Mouse (Mus musculus) thymus, postnatal 4 days (tissue): ENCODE measurements around the gene R3hdm4.

Experiments
- DNase-seq: peaks from one replicate; pipeline ENCODE4 v3.0.0; 2021

R3hdm4 gene

DNA sequence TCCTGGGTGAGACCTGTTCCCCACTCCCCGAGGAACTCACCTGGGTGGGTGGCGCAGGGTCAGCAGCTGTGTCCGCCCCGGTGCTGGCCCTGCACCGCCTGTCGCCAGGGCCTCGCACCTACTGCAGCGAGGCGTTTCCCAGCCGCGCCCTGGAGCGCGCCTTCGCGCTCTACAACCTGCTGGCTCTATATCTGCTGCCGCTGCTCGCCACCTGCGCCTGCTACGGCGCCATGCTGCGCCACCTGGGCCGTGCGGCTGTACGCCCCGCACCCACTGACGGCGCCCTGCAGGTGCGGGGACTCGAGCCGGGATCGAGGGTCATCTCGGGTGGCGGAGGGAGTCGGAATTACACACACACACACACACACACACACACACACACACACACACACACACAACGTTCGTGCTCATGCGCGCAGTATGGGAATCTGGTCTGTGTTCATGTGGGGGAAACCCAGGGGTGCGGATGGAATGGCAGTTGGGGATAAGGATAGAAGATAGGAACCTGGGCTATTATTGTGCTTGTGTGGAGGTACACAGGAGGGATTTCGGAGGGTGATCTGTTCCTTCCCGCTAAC is at the start of gene R3hdm4:
Gene R3hdm4 (minus strand): TSS at position 251 of the 578 bp plus-strand sequence.
- DNase-seq: peak; percentile 67

DNA sequence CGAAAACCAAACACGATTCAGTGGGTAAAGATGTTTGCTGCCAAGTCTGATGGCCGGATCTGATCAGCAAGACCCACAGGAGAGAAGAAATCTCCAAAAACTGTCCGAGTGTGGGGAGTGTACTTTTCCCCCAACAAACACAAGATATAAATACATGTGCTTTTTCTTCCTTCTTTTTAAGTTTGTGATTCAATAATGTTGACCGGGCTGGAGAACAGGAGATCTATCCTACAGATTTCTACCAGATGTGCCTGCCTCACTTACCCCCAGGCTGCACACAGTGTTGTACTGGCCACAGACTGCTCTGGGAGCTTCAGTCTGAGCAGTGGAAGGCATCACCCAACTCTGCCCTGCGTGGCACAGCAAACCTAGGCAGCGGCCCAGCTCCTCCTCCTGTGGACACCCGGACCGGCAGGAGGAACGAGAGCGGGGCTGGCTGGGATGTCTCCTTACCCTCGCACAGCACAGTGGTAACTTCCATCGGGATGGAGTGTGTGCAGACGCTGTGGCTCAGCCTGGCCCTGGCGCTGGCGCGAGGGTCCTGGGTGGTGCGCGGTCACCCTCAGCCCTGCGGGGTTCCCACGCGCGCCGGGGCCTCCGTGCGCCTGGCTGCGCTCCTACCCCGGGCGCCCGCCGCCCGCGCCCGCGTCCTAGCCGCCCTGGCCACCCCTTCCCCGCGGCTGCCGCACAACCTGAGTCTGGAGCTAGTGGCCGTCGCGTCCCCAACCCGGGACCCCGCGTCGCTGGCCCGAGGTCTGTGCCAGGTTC is 49.6 kb upstream of the R3hdm4 start, which contains the start of gene Grin3b:
Gene Grin3b (plus strand): TSS at position 301 of the 768 bp plus-strand sequence.
- DNase-seq: no peak

DNA sequence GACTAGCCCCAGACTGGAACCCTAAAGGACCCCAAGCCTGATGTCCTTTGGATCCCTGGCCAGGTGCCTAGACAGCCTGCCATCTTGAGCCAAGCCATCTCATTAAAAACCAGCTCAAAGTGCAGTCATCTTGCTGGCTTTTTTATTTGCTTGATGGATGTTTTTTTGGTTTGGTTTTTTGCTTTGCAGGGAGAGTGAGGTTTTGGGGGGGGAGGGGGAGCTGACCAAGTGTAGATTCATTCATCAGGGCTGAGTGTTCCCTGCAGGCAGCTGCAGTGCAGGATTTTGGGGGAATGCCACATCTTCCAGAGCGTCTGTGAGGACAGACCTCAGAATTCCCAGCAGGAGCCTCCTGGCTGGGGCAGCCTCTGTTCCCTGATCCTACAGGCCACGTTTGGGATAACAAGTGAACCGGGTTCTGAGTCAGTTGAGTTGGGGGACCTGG is 48.1 kb upstream of the R3hdm4 start:
- no peak for DNase-seq

DNA sequence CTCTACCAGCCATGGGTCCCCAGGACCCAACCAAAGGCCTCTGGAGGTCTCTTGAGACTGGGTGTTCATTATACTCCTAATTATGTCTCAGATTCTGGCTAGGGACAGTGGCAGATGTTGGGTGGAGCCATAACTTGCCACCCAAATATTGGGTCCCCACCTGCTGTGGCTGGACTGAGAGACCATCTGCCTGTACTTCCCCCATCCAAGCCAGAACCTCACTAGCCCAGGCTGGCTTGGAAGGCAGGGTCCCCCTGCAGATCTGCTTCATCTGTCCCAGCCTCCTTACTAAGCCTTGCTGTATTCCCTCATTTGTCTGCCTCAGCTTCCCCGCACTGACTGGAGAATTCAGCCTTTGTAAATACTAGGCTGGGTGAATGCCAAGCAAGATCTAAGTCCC is 47.2 kb upstream of the R3hdm4 start:
- DNase-seq: no peak

DNA sequence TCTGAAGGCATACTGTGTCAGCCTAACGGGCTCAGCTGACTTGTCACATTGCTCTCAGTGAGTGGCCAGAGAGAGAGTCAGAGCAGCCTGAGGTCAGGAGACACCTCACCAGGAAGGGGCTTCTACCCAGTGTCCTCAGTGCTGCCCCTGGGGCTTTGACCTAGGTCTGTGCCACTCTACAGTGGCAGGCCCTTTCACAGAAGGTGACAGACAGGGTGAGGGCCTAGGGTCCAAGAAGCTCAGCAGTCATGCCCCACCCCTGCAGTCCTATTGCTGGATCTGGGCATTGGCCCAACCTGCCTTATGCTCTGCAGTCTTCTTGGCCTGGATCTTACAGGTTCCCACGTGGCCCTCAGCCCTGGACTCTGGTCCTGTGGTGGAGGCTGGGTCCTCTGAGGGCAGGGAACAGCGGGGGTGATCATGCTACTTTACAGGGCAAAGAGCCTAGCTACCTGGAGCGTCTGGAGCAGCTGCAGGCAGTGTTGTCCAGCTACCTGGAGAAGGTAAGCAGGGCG is 45.9 kb upstream of the R3hdm4 start:
- DNase-seq: no peak

DNA sequence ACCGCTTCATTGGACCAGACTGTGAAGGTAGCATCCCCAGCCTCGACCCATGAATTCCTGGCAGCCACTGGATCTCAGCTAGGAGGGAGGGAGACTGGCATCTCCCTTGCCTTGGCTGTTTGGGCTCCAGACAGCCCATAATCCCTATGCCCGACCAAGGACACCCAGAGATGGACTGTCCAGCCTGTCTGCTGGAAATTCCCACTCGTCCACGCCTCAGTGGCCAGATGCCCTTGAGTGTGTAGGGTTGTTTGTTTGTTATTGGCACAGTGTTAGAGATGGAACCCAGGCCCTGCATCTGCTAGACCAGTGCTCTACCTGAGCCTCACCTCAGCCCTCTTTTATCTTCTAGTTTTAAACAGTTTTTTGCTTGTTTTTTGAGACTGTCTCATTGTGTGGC is 44.3 kb upstream of the R3hdm4 start:
- no peak for DNase-seq

DNA sequence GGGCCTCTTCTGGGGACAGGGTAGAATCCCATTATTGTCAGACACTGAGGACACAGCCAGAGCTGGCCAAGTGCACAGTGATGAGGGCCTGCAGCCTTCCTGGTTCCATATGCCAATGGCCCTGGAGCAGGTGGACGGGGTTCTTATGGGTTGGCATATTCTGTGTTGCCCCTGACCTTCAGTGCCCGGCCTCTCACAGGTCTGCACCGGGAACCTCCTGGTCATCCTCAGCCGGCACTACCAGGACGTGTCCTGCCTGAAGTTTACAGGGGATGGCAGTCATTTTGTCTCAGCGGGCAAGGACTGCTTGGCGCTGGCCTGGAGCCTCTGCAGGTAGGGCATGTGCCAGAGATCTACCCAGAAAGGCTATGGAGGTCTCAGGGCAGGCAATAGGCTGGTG is 43.7 kb upstream of the R3hdm4 start:
- no peak for DNase-seq

DNA sequence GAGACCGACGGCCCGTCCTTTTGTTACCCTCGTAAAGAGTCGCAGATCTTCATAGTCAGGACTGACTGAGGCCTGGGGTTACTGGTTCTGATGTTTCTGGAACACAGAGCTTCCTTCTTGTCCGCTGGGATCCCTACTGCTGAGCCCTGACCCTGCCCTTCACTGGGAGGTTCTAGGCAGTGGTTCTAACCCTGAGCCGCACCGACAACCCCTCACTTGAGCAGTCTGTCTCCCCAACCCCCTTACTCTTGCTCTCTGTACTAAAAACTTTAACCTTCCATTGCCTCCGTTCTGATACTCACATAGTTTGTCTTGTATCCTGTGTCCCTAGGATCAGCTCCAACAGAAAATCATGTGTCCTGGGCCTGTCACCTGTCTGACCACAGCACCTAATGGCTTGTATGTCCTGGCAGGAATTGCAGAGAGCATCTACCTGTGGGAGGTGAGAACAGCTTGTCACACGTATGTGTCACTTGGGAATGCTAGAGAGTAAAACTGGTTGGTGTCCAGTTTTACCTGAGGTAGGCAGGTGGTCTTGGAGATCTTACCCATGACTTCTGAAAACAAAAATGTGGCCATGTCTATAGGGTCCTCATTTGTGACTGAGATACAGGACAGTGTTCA is 39.8 kb upstream of the R3hdm4 start:
- DNase-seq: no peak

DNA sequence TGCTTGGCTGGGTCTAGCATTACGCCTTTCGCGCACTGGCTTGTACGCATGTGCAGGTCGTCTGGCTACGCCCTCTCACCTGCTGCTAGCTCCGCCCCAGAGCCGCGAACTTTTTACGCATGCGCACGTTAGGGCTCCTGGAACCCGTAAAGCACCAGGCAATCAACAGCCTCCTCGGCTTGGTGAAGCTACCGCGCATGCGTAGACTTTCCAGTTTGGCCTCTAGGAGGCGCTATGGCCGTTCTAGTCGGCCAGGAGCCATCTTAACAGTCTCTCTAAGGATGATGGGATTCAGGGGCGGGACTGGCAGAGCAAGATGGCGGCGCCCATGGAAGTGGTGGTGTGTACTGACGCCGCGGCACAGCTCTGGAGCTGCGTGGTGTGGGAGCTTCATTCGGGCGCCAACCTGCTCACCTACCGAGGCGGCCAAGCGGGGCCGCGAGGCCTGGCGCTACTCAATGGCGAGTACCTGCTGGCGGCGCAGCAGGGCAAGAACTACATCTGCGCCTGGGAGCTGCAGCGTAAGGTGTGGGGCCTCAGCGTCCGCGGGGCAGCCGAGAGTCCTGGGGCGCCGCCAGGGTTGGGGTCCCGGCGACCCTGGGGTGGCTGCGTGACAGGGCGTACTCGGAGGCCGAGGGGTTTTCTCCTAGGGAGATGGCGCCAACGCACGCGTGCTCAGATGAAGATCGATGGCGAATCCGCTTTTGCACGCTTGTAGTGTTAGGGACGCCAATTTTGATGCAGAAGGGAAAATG is 39.0 kb upstream of the R3hdm4 start, which contains the start of gene Wdr18:
Gene Wdr18 (plus strand): TSS at position 306 of the 755 bp plus-strand sequence.
- peak; percentile 99 for DNase-seq

DNA sequence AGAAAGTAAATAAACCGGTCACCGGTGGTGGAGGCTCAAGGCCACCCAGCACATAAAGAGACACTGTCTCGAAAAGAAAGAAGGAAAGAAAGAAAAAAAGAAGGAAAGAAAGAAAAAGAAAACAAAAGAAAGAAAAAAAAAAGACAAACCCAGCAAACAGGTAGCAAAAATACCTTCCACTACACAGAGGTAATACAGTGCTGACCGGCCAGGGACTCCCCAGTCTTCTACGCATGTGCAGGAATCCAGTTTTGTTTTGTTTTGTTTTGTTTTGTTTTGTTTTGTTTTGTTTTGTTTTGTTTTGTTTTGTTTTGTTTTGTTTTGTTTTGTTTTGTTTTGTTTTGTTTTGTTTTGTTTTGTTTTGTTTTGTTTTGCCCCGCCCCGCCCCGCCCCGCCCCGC is 38.4 kb upstream of the R3hdm4 start:
- DNase-seq: peak; percentile 52

DNA sequence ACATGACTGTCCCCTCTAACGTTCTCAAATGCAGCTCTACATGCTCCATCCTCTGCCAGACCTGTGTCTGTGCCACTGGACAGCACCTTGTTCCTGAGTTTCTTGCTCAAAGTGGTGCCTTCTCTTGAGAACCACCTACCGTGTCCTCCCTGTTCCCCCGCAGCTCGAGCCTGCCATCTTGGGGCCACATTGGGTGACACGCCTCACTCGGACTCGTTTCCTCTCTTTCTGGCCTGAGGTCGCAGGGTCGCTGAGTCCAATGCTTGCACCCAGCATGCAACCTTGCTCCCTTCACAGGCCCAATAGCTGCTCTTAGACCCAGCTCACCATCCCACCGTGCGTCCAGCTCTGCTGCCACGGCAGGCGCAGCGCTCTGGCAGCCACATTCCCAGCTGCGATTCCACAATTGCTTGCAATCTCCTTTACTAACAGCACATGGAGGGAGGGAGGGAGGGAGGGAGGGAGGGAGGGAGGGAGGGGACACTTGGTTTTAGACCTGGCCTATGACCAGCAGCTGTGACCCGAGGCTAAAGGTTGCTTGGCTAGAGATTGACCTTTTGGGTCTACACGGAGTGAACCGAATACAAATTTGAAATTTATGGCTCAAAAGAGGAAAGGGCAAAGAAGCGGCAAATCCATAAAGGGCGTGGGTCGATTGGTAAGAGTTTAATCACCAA is 37.3 kb upstream of the R3hdm4 start:
- DNase-seq: peak; percentile 92

DNA sequence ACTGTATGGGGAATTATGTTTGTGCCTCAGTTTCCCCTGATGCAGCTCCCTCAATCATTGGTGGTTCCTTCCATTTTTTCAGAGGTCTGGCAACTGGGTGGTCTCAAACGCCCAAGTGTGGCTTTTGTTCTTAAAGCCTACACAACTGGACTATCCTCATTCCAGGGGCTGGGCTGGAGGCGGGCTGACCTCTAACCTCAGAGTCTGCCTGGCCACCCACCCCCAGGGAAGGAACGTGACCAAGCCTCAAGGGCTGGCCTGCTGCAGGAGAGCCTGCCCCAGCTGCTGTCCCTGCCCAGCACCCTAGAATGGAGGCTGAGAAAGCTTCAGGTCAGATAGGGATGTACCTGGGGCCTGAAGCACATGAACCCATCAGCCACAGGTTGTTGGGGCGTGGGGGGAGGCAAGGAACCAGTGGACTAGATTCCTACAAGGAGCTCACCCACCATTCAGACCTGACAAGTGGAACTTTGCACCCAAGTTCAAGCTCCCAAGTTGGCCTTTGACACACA is 35.7 kb upstream of the R3hdm4 start:
- DNase-seq: no peak

DNA sequence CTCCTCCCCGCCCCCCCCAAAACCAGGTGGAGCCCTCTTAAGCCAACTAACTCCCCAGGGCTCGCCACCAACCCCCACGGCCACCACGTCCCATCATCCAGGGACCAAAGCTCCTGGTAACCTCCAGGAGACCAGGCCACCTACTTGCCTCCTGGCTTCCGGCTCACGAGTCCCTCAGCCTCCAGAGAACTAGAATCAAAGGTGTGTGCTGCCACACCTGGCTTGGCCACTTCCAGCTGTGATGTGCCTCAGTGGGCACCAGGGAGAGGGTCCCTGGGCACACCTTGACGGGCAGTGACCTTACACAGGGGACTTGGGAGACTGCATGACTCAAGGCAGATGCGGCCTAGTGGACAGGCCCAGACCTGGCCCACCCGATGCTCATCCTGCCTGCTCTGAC is 34.7 kb upstream of the R3hdm4 start:
- no peak for DNase-seq

DNA sequence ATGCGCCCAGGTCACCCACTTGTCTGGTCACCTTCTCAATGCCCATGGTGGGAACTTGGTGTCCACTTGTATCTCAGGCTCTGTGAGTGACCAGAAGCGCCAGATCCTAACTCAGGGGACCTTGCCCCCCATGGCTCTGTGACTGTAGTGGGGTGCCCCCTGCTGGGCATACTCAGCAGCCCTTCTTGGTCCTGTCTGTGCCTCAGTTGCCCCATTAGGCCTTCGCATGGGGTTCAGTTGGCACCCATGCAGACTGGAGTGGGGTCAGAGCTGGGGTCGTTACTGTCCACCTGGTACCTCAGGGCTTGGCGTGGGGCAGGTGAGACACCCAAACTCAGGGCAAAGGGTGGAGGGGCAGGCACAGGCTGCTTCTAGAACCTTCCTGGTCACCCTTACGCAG is 32.9 kb upstream of the R3hdm4 start:
- DNase-seq: peak; percentile 80

DNA sequence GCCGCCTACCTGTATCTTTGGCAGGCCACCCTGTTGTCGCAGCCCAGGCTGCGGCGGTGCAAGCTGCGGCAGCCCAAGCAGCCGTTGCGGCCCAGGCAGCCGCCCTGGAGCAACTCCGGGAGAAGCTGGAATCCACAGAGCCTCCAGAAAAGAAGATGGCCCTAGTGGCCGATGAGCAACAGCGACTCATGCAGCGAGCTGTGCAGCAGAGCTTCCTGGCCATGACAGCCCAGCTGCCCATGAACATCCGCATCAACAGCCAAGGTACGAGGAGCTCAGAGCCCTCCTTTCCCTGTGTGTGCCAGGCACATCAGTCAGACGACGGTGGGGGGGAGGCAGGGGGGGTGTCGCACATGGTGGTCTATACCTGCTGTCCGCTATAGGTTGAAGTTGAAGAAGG is 29.7 kb upstream of the R3hdm4 start:
- no peak for DNase-seq

DNA sequence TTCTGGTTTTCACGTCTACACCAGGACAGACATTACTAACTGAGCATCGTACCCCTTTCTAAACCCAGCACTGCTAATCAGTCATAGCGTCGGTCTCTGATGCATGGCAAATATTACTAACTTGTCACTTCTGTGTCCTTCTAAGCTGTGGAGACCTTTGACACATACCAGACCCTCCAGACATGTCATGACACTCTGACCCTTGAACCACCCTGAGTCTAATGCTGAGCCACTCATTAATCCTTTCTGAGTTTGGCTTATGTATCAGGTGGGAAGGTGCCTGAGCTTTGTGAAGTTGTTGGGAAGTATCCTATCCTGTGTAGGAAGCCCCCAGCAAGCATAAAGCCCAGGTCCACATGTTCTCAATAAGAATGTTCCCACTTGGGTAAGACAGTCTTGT is 28.9 kb upstream of the R3hdm4 start:
- no peak for DNase-seq

DNA sequence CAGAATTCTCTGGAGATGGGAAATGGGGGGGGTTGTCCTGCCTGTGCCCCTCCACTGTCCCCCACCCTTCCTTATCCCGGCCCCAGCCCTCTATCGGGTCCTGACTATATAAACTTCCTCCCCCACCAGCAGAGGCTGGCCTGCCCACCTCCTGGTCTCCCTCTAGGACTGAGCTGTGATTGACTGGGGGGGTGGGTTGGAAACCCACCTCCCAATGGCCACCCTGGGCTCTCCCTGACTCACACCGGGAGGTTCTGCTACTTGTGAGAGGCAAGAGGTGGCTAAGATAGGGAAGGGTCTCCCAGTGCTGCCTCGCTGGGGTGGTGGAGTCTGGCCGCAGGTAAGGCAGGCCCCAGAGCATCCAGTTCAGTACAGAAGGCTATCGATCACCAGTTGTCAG is 26.5 kb upstream of the R3hdm4 start:
- no peak for DNase-seq

DNA sequence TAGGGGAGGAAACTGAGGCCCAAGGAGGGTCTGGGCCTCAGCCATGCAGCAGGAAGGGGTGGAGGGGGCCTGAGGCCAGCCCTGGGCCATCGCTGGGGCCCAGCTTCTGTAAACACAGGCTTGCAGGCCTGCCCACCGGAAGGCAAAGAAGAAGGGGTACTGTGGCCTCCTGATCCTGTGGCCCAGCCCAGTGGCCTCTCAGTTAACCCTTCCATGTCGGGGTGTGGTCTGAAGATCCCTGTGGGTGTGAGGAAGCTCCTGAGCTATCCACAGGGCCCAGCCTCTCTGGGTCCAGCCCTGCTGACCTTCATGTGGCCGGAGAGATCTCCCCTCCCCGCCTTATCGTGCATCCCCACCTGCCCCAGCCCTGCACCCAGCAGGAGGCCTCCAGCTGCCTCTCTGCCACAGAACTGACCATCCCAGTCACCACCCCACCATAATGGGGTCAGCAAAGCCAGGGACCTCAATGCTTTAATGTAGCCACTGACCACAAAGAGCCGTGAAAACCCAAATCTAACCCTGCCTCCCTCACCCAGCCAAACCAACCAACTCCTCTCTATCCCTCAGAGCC is 25.8 kb upstream of the R3hdm4 start:
- DNase-seq: no peak

DNA sequence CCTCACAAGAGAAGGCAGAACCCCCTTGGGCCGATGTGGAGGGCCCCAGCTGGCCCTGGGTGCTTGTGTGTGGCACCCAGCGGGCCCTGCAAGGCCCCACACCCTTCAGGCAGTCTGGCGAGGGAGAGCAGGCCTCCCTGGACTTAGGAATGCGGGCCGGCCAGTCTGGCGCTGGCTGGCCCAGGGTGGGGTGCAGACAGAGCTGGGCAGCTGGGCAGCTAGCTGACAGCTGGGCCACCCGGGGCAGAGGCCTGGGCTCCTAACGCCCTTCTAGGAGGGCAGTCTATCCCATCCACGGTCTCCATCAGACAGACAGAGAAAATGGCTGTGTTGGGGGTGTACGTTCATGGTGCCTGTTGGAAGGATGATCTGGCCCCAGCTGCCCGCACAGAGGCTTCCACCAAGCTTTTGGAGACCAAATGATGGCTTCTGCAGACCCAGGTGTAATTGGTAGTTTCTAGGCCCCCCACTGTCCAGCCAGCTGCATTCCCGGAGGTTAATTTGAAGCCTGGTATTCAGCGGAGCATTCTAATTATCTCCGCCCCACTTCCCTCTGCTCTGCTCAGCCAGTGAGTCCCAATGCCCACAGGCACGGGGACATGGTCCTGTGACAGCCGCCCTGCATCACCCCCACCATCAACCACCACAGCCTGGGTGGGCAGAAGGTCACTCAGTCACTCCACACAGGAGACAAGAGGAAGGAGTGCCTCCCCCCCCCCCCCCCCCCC is 24.7 kb upstream of the R3hdm4 start:
- DNase-seq: no peak

DNA sequence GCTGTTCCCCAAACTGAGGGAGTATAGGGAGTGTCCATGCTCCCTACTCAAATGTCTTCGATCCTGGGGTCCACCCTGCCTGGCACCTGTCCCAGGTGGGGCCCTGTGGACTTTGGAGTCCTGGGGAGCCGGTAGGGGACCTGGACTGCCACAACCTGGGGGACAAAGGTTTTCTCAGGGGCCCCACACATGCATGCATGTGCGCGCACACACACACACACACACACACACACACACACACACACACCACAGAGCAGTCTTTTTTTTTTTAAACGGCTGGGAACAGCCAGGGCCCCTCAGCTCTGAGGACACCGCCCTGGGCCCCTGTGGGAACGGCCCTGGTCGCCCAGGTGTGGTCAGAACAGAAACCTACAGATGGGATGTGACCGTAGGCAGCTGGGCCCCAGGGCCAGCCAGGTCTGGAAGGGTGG is 22.5 kb upstream of the R3hdm4 start:
- DNase-seq: no peak

DNA sequence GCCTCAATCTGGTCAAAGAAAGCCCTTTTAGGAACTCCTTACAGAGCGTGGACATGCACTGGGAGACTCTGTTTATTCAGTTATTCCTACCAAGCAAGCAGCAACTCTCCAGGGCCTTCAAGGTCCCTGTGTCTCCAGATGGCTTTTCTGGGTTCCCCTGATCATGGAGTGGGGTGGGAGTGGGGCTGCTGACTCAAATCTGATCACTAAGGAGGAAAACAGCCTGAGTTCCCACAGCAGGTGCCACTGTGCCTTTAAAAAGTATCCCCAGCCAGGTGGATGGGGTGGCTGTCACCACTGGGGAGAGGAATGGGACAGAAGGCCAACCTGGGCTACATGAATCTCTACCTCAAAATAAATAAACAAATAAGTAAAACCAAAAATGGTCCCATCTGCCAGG is 22.0 kb upstream of the R3hdm4 start:
- DNase-seq: no peak
